Mouse (Mus musculus) right cerebral cortex, postnatal 25 days (tissue): ENCODE measurements around the gene Fam149b.
"Not testable (repeated sequence)": the region's sequence is repeated elsewhere in the genome, so short reads cannot be mapped to it uniquely, and the experiment has no call there.

Source experiments
- DNase-seq: peaks from one replicate; pipeline ENCODE4 v3.0.0; 2022

Fam149b gene

GRCm38 (mm10) chr14:20347991-20348541 lies at the start of gene Fam149b, which contains the start of gene Ecd:
Fam149b (plus strand) TSS chr14:20348162.
Ecd (minus strand) TSS chr14:20348121.
- peak; percentile 88 for DNase-seq

DNA sequence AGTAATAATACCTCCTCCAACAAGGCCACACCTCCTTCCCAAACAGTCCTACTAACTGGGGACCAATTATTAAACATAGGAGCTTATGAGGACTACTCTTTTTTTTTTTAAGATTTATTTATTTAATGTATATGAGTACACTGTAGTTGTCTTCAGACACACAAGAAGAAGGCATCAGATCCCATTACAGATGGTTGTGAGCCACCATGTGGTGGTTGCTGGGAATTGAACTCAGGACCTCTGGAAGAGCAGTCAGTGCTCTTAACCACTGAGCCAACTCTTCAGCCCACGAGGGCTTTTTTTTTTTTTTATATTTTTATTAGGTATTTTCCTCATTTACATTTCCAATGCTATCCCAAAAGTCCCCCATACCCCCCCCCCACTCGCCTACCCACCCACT lies 42.9 kb upstream of the Fam149b start:
- DNase-seq, result not testable (repeated sequence)

DNA sequence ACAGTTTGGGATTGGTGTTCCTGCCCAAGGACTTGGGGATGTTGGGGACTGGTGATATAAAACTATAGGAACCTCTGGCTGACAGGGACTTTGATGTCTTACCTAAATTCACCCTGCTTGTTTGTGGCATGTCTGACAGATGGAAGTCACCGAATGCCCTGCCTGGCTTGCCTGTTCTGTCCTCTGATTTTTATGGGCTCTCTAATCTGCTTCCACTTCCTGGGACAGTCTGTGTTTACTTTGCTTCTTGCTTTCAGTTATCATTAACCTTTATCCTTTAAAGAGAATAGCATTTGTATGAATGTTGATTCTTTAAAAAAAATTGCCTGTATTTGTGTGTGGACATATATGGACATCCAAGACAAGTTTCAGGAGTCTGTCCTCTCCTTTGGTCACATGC lies 32.8 kb upstream of the Fam149b start:
- DNase-seq, result no peak

- DNase-seq, result peak; percentile 6
Observed at GRCm38 (mm10) chr14:20319420-20319819, 28.5 kb upstream of the Fam149b start.

GRCm38 (mm10) chr14:20324196-20324595 lies 23.8 kb upstream of the Fam149b start:
- no peak for DNase-seq

- no peak for DNase-seq
Observed at GRCm38 (mm10) chr14:20328474-20328873, 19.5 kb upstream of the Fam149b start.

DNA sequence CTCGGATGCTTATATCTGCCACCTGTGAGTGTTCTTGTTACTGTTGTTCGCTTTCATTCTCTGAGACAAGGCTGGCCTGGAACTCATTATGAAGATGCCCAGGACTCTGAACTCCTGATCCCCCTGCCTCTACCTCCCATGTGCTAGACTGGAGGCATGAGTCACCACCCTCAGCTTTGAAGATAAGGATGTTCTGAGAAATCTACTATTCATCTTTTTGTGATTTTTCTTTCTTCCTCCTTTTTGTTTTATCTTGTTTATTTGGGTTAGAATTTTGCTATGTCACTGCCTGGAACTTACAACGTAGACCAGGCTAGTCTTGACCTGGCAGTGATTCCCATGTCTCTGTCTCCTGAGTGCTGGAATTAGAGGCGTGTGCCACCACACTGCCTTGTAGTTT lies 16.6 kb upstream of the Fam149b start:
- DNase-seq, result no peak

DNA sequence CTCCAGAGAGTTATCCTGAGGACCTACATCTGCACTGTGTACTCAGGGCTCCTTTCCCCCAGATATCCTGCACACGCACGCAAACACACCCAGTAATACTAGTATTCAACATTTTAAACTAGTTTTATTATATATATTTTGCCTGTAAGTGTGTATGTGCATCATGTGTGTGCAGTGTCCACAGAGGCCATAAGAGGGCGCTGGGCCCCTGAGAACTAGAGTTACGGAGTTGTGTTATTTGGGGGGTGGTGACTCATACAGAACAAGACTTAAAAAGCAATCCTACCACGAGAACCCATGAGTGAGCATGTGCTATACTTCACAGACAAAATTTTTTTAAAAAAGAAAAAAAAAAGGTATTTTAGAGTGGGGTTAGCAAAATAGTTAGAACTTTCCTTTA lies 8.5 kb upstream of the Fam149b start:
- no peak for DNase-seq

DNA sequence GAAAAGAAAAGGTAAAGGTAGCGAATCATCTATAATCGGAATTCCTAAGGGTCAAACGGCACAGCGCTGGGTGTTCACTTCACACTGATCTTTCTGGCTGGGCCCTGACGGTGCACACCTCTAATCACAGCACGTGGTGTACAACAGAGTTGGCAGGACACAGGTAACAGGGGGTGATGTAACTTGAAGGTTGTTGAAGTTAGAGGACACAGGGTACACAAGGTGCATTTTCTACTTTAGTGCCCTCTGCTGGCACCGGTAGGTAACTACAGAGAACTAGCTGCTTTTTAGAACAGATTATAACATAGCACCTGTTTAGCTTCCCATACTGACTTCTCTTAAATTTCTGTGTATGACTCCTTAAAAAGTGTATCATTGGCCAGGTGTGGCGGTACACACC lies 7.8 kb upstream of the Fam149b start:
- DNase-seq, result no peak

DNA sequence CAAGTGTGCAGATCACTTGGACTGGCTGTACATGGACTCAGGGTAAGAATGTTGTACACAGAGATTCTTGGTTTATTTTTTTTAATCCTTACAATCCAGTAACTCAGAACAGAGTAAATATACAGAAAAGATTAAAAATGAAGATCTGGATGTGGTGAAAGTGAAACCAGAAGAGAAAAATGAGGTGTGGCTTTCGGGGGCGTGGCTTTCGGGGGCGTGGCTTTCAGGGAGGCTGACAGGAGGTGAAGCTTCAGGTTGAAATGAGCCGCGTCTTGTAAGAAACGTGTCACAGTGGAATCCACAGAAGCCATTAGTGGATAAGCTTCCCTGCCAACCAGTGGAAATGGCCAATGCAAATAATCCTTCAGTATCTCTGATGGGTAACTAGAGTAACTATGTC lies 7.1 kb upstream of the Fam149b start:
- no peak for DNase-seq

GRCm38 (mm10) chr14:20345885-20346284 lies 2.1 kb upstream of the Fam149b start:
- DNase-seq, result no peak

DNA sequence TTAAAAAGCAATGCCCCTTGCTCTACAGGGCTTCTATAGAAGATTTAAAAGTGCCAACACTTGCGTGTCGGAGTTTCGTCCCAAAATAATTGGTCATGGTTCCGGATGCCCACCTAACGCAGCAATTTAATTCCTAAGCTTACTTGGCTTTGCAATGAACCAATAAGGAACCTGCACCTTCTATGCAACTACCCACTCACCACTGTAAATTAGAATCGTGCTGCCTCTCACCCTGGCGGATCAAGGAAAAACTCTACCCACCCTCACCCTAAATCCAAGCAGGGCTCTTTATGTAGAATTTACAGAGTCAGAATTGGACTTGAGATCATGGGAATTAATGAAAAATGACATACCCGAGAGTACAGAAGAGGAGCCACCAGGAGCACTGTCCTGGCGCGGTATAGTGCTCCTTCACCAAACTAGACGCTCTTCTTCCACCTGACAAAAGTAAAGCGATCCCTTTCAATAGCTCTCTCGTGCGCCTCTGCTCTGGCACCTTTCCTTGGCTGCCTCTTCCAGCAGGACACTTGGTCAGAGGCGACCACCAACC lies 446 bp upstream of the Fam149b start:
- DNase-seq, result no peak

DNA sequence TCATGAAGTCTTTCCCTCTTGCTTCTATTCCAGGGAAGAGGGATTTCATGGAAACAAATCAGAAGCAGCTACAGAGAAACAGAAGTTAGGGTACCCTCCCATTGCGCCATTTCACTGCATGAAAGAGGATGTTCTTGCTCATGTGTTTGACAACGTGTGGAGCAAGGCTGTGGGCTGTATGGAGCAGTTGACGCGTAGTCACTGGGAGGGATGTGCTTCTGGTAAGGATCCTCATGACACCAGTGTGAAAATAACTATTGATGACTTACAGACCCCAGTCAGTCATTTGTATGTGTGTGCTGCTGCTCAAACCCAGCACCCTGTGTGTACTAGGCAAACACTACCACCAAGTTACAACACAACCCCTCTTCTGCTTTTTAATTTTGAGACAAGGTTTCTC lies 15.3 kb downstream of the Fam149b start:
- no peak for DNase-seq

GRCm38 (mm10) chr14:20368271-20368670 lies 20.3 kb downstream of the Fam149b start:
- no peak for DNase-seq

DNA sequence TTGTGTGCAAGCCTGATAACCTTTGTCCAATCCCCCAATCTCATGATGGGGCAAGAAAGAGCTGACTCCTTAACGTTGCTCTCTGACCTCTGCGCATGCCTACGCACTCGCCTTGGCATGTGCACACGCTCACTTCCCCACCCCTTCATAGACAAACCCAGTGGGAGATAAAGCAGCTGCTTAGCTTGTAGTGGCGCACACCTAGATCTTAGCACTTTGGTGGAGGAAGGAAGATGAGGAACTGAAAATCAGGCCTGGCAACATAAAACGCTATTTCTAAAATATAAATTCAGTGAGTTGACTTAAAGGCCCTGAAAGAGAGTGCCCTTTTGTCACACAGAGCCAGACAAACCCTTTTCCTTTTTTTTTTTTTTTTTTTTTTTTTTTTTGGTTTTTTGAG lies 22.8 kb downstream of the Fam149b start:
- DNase-seq, result no peak

- DNase-seq, result no peak
Observed at GRCm38 (mm10) chr14:20371854-20372253, 23.9 kb downstream of the Fam149b start.

DNA sequence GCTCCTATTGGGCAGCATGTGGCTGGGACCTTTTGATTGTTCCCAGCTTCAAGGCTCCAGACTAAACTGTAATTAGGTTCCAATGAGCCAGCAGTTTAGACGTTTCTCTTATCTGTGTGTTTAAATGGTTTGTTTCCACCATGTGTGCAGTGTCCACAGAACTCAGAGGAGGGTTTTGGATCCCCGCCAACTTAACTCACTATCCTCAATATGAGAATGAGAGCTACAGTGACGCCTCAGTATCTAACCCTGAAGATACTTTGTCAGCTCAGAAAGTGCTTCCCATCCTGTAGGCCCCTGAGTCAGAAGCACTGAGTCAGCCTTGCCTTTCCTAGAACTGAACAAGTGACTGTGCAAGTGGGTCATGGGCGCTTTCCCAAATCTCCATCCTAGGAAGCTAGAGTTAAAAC lies 29.2 kb downstream of the Fam149b start:
- no peak for DNase-seq

DNA sequence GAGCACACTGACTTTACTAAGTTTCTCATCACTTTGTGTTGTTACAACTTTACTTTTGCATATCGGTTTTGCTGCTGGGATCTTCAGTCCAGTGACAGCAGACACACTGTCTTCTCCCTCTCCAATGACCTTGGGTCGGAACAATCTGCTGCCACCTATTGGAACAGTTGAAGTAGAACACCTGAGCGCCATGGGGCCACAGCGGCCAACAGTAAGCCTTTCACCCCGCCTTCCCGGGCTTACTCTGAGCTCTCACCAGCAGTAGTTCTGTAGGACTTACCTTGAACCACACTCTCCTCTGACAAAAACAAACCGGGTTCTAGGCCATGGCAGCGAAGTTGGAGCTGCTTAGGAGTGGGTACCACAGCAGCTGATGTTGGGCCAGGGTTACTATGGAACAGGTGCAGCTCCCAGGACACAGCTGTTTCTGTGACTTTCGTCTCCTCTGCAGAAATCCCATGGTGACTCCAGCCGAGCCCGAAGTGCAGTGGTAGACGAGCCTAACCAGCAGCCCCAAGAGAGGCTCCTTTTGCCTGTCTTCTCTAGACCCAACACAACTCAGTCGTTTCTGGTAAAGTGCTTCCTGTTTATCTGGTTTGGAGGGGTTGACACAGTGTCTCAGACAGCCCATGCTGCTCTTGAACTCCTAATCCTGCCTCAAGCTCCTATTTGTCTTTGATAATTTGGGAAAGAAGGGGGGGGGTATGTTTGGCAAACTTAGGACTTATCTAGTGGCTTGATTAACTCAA lies 30.5 kb downstream of the Fam149b start:
- no peak for DNase-seq

DNA sequence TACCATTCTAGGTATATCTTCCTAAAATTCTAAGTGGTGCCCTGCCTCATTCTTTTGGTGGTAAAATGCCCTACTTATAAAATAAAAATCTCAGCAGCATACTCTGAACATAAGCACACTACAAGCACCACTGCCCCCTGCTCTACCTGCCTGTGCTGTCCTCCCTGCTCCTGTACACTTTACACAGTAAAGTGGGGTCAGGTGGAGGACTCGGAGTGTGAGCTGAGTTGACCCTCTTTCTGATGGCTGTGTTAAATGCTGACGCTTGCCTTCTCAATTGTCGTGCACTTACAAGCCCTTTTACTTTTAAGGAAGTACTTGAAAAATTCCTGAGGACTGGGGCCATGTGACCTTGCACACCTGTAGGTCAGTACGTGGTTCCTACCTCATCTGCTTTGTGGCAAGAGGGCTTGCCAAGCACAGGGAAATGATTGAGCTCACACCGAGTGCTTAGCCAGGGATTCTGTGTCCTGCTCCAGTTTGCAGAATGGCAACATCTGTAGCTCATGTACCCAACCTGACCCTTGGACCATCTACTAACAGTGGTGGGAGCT lies 31.2 kb downstream of the Fam149b start:
- DNase-seq, result no peak

DNA sequence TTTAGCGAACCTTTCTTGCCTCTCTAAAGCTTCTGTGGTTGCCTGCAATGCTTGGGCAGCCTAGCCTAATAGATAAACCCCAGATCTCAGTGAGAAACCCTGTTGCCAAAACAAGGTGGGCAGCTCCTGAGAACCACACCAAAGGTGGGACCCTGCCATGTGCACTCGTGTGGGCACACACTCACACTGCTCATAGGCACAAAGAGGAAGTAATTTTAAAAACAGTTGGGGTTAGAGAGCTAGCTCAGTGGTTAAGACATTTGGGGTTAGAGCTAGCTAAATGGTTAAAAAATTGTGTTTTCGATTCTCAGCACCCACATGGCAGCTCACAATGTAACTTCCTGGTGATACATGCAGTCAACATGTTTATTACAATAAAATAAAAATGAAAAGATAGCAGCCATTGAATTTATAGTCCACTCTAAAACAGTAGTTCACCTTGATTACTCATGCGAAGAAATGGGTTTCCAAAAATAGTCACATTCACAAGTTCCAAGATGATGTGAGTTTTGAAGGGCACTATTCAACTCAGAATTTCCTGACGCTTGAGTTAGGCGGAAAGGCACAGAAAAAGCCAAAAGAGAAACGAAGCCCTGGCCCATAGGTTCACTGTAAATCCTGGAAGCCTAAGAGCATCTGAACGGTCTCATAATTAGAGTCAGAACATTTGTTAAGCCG lies 31.9 kb downstream of the Fam149b start:
- DNase-seq, result no peak

DNA sequence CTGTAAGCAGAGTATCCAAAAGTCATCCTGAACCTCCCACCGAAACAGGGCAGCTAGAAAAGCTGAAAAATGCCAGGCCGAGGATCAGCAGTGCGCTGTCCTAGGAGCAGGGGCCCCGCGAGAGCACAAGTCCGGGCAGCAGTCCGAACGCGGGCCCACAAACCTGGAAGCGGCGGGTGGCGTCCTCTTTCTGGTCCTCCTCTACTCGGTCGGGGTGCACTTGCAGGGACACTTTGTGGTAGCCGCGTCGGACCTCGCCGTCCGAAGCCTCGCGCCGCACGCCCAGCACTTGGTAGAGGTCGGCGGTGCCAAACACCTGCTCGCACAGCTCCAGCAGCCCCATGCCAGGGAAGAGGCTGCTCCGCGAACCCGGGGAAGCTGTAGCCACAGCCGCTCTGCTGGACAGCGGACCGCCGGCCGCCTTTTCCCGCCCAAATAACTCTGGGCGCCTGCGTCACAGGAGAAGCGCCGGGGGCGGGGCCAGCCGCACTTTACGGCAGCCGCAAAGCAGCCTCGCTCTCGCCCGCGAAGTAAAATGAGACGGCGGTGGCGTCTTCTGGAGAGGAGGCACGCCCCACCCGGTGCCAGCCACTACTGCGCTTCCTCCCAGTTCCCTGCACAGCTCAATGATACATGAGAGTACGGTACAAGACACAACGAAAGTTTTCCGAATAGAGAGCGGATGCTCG lies 40.6 kb downstream of the Fam149b start, which contains the start of gene Dnajc9:
Gene Dnajc9 (minus strand): TSS at position 470 of the 689 bp plus-strand sequence.
- peak; percentile 94 for DNase-seq

DNA sequence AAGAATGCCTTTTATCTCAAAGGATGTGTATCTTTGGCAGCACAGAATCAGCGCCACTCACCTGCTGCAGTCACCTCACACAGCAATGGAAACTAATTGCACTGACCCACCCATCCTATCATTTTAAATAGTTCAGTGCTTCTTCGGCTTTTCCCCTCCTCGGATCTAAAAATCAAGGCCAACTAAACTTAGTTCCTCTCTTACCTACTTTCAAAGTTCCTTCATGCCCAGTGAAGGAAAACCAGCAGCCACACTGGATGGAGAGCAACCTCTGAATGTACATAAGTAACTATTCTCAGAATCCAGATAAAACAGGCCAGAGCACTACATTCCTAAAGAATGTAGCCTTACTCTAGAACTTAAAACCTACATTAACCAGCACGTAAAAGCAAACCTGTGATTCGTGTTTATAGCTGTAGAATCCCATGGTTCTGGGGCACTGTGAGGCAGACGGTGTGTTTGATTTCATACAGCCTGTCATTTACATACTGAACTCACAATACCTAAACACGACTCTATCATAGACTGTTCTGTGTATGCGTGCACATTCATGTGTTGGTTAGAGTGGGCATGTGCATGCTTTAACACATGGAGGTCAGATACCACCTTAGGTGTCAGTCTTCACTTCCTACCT lies 41.6 kb downstream of the Fam149b start:
- no peak for DNase-seq
